Mouse (Mus musculus) ES-E14 (cell line): Measurements from ENCODE around the gene Cwf19l1. TPM values are rescaled to one million over a fixed set of nuclear protein-coding genes. Genes with fewer than 3 reads are reported as not detected.
A peak's percentile ranks its signal among the peaks of the same experiment; 100 is the strongest.

Experiments used
- DNase-seq: peaks from one replicate; pipeline ENCODE4 v3.0.0-alpha.2; 2013; ENCODE audit warnings: low read depth, low spot score
- H3K27ac ChIP-seq: 2 replicates; pipeline ENCODE4 v1.5.1; 2012; ENCODE audit warnings: low read depth, mild to moderate bottlenecking, low read length, moderate library complexity, mixed read lengths; ENCODE audit not compliant: poor library complexity, insufficient read depth, severe bottlenecking
- H3K36me3 ChIP-seq: 2 replicates; pipeline ENCODE4 v1.6.1; 2012; ENCODE audit warnings: mild to moderate bottlenecking, low read length, moderate library complexity, mixed read lengths; ENCODE audit not compliant: control insufficient read depth, poor library complexity, insufficient read depth, severe bottlenecking
- H3K4me1 ChIP-seq, 2 experiments: fragments of 150-350 bp in 1 of 2; sonication (generic) in 1 of 2; 2 replicates each; pipeline ENCODE4 v1.6.1; 2012; ENCODE audit warnings: low read length in 2 of 2, mild to moderate bottlenecking in 1 of 2, mixed read lengths in 1 of 2; ENCODE audit not compliant: control insufficient read depth in 2 of 2, insufficient read depth in 2 of 2, poor library complexity in 1 of 2
- H3K4me3 ChIP-seq, 2 experiments: fragments of 150-350 bp in 1 of 2; sonication (generic) in 1 of 2; 2 replicates each; pipeline ENCODE4 v1.5.1; 2012; ENCODE audit warnings: low read length in 2 of 2, low read depth in 1 of 2, mild to moderate bottlenecking in 1 of 2, mixed read lengths in 1 of 2; ENCODE audit not compliant: insufficient read depth in 1 of 2, poor library complexity in 1 of 2, severe bottlenecking in 1 of 2
- H3K9ac ChIP-seq: 2 replicates; pipeline ENCODE4 v1.6.1; 2012; ENCODE audit warnings: low read depth, mild to moderate bottlenecking, low read length, mixed read lengths; ENCODE audit not compliant: poor library complexity, insufficient read depth, severe bottlenecking
- H3K9me3 ChIP-seq: fragments of 150-350 bp; sonication (generic); 2 replicates; pipeline ENCODE4 v1.6.1; 2012; ENCODE audit warnings: low read depth, mild to moderate bottlenecking, low read length; ENCODE audit not compliant: control insufficient read depth, insufficient read depth
- CHD2 ChIP-seq: IDR thresholded peaks from 2 replicates; pipeline ENCODE4 v1.6.1; 2014; ENCODE audit warnings: mild to moderate bottlenecking, low read depth, low read length, inconsistent platforms
- HCFC1 ChIP-seq: IDR thresholded peaks from 2 replicates; pipeline ENCODE4 v1.6.1; 2012; ENCODE audit warnings: low read length, inconsistent platforms, borderline replicate concordance; ENCODE audit not compliant: insufficient read depth
- MAFK ChIP-seq: IDR thresholded peaks from 2 replicates; pipeline ENCODE4 v1.6.1; 2014; ENCODE audit warnings: mild to moderate bottlenecking, low read depth, low read length, inconsistent platforms; ENCODE audit not compliant: insufficient read depth
- ZC3H11A ChIP-seq: IDR thresholded peaks from 2 replicates; pipeline ENCODE4 v1.6.1; 2012; ENCODE audit warnings: low read depth, mild to moderate bottlenecking, inconsistent platforms, low read length, borderline replicate concordance
- ZNF384 ChIP-seq: IDR thresholded peaks from 2 replicates; pipeline ENCODE4 v1.6.1; 2012; ENCODE audit warnings: low read depth, low read length, inconsistent platforms
- in situ Hi-C, 2 experiments: fragments of 600-800 bp; cut with MboI; formaldehyde crosslinking; loops; one replicate each; pipeline ENCODE4 v1.15.1; 2025; ENCODE audit warnings: low sequenced_read_pairs in 2 of 2, inconsistent platforms in 1 of 2; ENCODE audit not compliant: unreplicated experiment in 2 of 2
- total RNA-seq: library from RNA; depleted of rRNA; stranded (reverse); fragments of 300-350 nt; gene quantifications from 2 replicates; pipeline ENCODE4 v1.2.3, GENCODE M21; 2012

The Cwf19l1 gene
- total RNA-seq, 1 experiment: 18.6 TPM

GRCm38 (mm10) chr19:44108996-44109395 lies 26.7 kb downstream of the Cwf19l1 start:
- Histone ChIP-seq H3K36me3 (peaks cover 26% of the 10 kb centered on the region), H3K9ac (no peak overlapping the region), H3K4me3 (no peak overlapping the region), H3K4me1 (peaks cover 2% of the 10 kb centered on the region in 2 experiments; a peak in 1 of 4 replicates), H3K9me3 (no peaks in the 10 kb centered on the region), H3K27ac (no peak overlapping the region)
- in situ Hi-C loops: no loop called here
- no peak for TF ChIP-seq CHD2
- no peak for TF ChIP-seq MAFK
- TF ChIP-seq ZC3H11A: no peak
- TF ChIP-seq ZNF384: no peak
- TF ChIP-seq HCFC1: no peak
- DNase-seq: no peak

- in situ Hi-C loops: no loop called here
- peaks cover 16% of the 10 kb centered on the region for H3K36me3 ChIP-seq
- H3K4me3 ChIP-seq: peak overlapping the region; percentile 78 to 91
- H3K27ac ChIP-seq: no peak overlapping the region; the same call in 1 of the 2 replicates
- TF ChIP-seq ZC3H11A (no peak), MAFK (peak; percentile 56; the same call in 1 of the 2 replicates)
- no peaks in the 10 kb centered on the region for H3K9me3 ChIP-seq
- no peak for DNase-seq
- H3K9ac ChIP-seq: peak overlapping the region; percentile 83
- peaks cover 2% of the 10 kb centered on the region in 2 experiments; a peak in 1 of 4 replicates for H3K4me1 ChIP-seq
Measured at GRCm38 (mm10) chr19:44107661-44108521, 27.8 kb downstream of the Cwf19l1 start.

- in situ Hi-C loops: no loop called here
- TF ChIP-seq HCFC1: no peak; the same call in 1 of the 2 replicates
- peak; percentile 98 for TF ChIP-seq CHD2
- peak; percentile 86 for DNase-seq
- Histone ChIP-seq H3K9ac (peak within 1 kb of the TSS; percentile 96), H3K4me3 (peak within 1 kb of the TSS; percentile 78 to 91), H3K27ac (no peak within 1 kb of the TSS; the same call in 1 of the 2 replicates), H3K9me3 (no peaks in the 10 kb centered on the region), H3K4me1 (peaks cover 2% of the 10 kb centered on the region in 2 experiments; a peak in 1 of 4 replicates), H3K36me3 (peaks cover 10% of the 10 kb centered on the region)
Measured at GRCm38 (mm10) chr19:44106831-44107660, 28.6 kb downstream of the Cwf19l1 start, which contains the start of gene Chuk. TSS of gene Chuk (minus strand) at chr19:44107480.

DNA sequence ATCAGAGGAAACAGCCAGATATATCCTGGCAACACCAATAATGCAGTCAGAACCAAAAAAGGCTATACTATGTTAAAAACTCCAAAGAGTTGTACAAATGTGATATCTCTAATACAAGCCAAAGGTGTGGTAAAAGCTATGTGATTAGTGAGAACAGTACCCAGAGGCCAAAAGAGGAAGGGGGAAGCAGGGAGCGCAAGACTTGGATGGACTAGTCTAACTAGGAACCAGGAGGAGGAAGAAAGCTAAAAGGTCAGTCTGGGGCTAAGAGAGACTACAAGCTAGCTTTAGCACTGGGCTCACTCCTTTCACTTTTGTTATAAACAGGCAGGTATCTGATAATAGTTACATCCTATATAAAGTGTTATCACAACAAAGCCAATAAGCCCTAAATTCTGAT lies 31.3 kb downstream of the Cwf19l1 start:
- no peak for DNase-seq
- in situ Hi-C loops: no loop called here
- 0 out of 4 replicates have a peak, but pooled peaks cover 2% of the 10 kb centered on the region in 2 experiments for H3K4me1 ChIP-seq
- H3K9me3 ChIP-seq: no peaks in the 10 kb centered on the region
- H3K4me3 ChIP-seq: no peak overlapping the region
- H3K9ac ChIP-seq: no peak overlapping the region
- no peak for TF ChIP-seq ZC3H11A
- TF ChIP-seq CHD2: no peak
- TF ChIP-seq HCFC1: no peak
- no peak for TF ChIP-seq ZNF384
- no peak for TF ChIP-seq MAFK
- H3K27ac ChIP-seq: no peak overlapping the region
- peaks cover 3% of the 10 kb centered on the region; the same call in 1 of the 2 replicates for H3K36me3 ChIP-seq
